Mouse (Mus musculus): ENCODE measurements around the gene Calcrl. TPM values are rescaled to one million over a fixed set of nuclear protein-coding genes. Genes with fewer than 3 reads are reported as not detected.

The Calcrl gene
- polyA plus RNA-seq, 1 experiment from 2014 or later: 23.3 TPM

DNA sequence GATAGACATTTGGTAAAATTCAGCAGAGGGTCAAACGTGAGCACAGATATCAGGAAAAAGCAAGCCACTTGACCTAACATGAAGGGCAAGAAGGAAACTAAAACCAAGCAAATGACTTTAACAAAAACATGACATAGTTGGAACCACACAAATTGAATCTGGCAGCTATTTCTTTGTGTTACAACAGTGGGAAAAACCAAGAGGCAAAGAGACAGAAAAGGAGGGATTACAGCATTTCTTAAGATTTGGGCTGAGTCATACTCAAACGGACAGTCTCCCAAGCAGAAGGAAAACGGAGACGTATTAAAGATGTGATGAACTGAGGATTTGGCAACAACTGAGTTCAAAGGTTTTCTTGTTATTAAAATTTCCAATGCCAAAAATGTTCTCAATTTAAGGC is 88.9 kb downstream of the Calcrl start:
- no peaks in the 10 kb centered on the region for H3K9me3 ChIP-seq (ENCODE audit: control insufficient read depth, low read length)
- no peaks in the 10 kb centered on the region for H3K4me1 ChIP-seq (ENCODE audit: control insufficient read depth, insufficient read depth, low read length)
- H3K4me3 ChIP-seq (ENCODE audit: low read depth, low read length): no peak overlapping the region
- no peak overlapping the region for H3K9ac ChIP-seq (ENCODE audit: low read depth, low read length)
- H3K27me3 ChIP-seq (replicated peaks; ENCODE audit: control insufficient read depth, insufficient read depth, low read length): no peaks in the 10 kb centered on the region
- H3K27ac ChIP-seq (replicated peaks; ENCODE audit: low read depth, low read length): no peak overlapping the region
- WGBS: 58% methylated on average over 4 of the region's 4 CpGs
- DNase-seq (ENCODE audit: low spot score) (no peak), ATAC-seq (ENCODE audit: low read depth) (no peak)
- H3K4me2 ChIP-seq (ENCODE audit: low read depth, low read length): no peak overlapping the region
- 0 out of 2 replicates have a peak, but pooled peaks cover 4% of the 10 kb centered on the region for H3K36me3 ChIP-seq (ENCODE audit: control insufficient read depth, insufficient read depth, low read length)

DNA sequence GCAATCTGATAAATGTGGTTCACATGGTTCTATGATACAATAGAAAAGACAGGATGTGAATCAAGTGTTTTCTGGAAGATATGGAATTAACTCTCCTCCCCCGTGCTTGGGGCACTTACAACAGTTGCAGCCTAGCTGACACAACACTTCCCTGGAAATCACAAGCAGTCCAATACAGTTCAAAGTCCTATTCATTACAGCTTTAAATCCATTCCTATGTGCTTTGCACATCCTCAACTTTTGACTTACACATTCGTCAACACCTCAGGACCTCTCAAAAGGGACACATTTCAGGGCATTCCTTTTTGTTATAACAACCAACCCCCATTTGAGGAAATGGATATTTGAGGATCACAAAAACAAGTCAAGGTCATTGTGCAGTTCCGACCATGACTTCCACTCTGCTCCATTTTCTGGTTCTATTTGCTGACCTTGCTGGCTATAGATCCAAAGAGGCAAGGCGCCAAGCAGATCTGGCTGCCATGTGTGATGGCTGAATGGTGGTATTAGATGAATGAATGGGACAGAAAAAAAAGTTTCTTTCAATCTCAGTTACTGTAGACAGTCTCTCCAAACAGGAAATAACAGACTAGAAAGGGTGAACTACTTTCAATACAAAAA is 108.9 kb downstream of the Calcrl start:
- Histone ChIP-seq H3K4me3 (ENCODE audit: low read depth, low read length) (no peak overlapping the region), H3K4me2 (ENCODE audit: low read depth, low read length) (no peak overlapping the region), H3K9me3 (ENCODE audit: control insufficient read depth, low read length) (no peaks in the 10 kb centered on the region), H3K27ac (replicated peaks; ENCODE audit: low read depth, low read length) (no peak overlapping the region), H3K4me1 (ENCODE audit: control insufficient read depth, insufficient read depth, low read length) (no peaks in the 10 kb centered on the region), H3K9ac (ENCODE audit: low read depth, low read length) (no peak overlapping the region), H3K27me3 (replicated peaks; ENCODE audit: control insufficient read depth, insufficient read depth, low read length) (no peaks in the 10 kb centered on the region), H3K36me3 (ENCODE audit: control insufficient read depth, insufficient read depth, low read length) (no peaks in the 10 kb centered on the region)
- WGBS: 64% methylated on average over 4 of the region's 4 CpGs
- ATAC-seq (ENCODE audit: low read depth): no peak
- no peak for DNase-seq (ENCODE audit: low spot score)

GRCm38 (mm10) chr2:84296517-84296916 is 128.7 kb downstream of the Calcrl start:
- H3K9me3 ChIP-seq (ENCODE audit: control insufficient read depth, low read length): no peaks in the 10 kb centered on the region
- no peak overlapping the region for H3K4me2 ChIP-seq (ENCODE audit: low read depth, low read length)
- H3K4me1 ChIP-seq (ENCODE audit: control insufficient read depth, insufficient read depth, low read length): 0 out of 2 replicates have a peak, but pooled peaks cover 4% of the 10 kb centered on the region
- no peak for ATAC-seq (ENCODE audit: low read depth)
- H3K27ac ChIP-seq (replicated peaks; ENCODE audit: low read depth, low read length): no peak overlapping the region
- H3K9ac ChIP-seq (ENCODE audit: low read depth, low read length): no peak overlapping the region
- no peak overlapping the region for H3K4me3 ChIP-seq (ENCODE audit: low read depth, low read length)
- DNase-seq (ENCODE audit: low spot score): no peak
- no peaks in the 10 kb centered on the region for H3K27me3 ChIP-seq (replicated peaks; ENCODE audit: control insufficient read depth, insufficient read depth, low read length)
- H3K36me3 ChIP-seq (ENCODE audit: control insufficient read depth, insufficient read depth, low read length): no peaks in the 10 kb centered on the region
- 42% methylated on average over 5 of the region's 5 CpGs for WGBS

DNA sequence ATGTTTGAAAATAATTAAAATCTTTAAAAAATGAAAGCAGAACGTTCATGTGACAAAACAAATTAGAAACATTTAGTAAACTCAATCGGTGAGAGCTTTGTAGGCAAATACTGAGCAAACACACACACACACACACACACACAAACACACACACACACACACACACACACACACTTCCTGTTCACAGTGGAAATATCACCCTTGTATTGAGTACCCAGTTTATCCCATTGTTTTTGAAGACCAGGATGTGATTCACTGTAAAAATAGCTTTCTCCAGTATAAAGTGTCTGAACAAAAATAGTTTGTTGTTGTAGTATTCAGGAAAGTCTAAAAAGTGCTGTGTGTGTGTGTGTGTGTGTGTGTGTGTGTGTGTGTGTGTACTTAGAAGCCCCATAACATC is 130.1 kb downstream of the Calcrl start:
- Histone ChIP-seq H3K27me3 (replicated peaks; ENCODE audit: control insufficient read depth, insufficient read depth, low read length) (no peaks in the 10 kb centered on the region), H3K36me3 (ENCODE audit: control insufficient read depth, insufficient read depth, low read length) (no peaks in the 10 kb centered on the region), H3K27ac (replicated peaks; ENCODE audit: low read depth, low read length) (no peak overlapping the region), H3K9me3 (ENCODE audit: control insufficient read depth, low read length) (no peaks in the 10 kb centered on the region), H3K9ac (ENCODE audit: low read depth, low read length) (no peak overlapping the region), H3K4me1 (ENCODE audit: control insufficient read depth, insufficient read depth, low read length) (0 out of 2 replicates have a peak, but pooled peaks cover 4% of the 10 kb centered on the region), H3K4me3 (ENCODE audit: low read depth, low read length) (no peak overlapping the region), H3K4me2 (ENCODE audit: low read depth, low read length) (no peak overlapping the region)
- 66% methylated on average over 2 of the region's 2 CpGs for WGBS
- no peak for ATAC-seq (ENCODE audit: low read depth)
- DNase-seq (ENCODE audit: low spot score): no peak

DNA sequence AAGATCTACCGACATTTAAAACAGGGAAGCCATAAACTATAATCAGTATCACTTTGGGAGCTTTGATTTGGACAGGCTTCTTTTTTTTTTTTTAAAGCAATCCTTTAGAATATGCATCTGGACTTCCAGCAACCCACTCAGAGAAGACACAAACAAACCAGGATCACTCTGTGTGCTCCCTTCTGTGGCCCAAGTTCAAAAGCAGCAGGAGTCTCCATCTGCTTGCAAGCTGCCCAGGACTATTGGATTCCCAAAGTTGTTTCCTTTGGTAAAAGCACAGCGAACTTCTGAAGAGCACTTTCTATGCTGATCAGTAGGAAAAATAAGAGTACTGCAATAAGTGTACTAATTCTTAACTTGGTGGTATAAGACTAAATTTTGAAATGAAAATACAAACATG is 130.6 kb downstream of the Calcrl start:
- H3K27ac ChIP-seq (replicated peaks; ENCODE audit: low read depth, low read length): no peak overlapping the region
- H3K9ac ChIP-seq (ENCODE audit: low read depth, low read length): no peak overlapping the region
- no peak overlapping the region for H3K4me2 ChIP-seq (ENCODE audit: low read depth, low read length)
- H3K4me1 ChIP-seq (ENCODE audit: control insufficient read depth, insufficient read depth, low read length): 0 out of 2 replicates have a peak, but pooled peaks cover 4% of the 10 kb centered on the region
- 44% methylated on average over 2 of the region's 2 CpGs for WGBS
- H3K36me3 ChIP-seq (ENCODE audit: control insufficient read depth, insufficient read depth, low read length): no peaks in the 10 kb centered on the region
- H3K4me3 ChIP-seq (ENCODE audit: low read depth, low read length): no peak overlapping the region
- H3K27me3 ChIP-seq (replicated peaks; ENCODE audit: control insufficient read depth, insufficient read depth, low read length): no peaks in the 10 kb centered on the region
- ATAC-seq (ENCODE audit: low read depth): no peak
- no peaks in the 10 kb centered on the region for H3K9me3 ChIP-seq (ENCODE audit: control insufficient read depth, low read length)
- DNase-seq (ENCODE audit: low spot score): no peak

DNA sequence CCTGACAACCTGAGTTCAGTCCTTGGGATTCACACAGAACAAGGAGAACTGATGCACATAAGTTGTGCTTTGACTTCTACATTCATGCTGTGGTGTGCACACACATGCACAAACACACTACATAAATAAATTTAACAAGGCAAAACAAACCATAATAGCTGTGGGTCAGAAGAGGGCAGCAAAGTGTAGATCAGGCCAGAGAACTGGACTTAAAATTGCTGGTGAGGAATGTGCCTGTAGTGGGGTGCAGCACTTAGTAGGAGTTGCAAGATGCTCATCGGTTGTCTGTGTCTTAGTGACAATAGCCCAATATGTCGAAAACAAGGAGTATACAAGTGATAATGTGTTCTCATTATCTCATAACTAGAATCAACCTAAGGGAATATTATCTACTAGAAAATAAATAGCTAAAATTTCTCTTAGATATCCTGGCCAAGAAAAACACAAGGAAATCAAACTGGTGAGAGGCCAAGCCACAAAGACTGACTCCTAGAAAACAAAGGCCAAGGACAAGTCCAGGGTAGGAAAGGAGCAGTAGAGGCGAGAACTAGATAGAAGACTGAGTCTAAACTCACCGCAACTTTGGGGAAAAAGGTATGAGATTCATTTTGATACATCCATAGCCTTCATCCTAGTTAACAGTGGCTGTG is 132.7 kb downstream of the Calcrl start:
- ATAC-seq (ENCODE audit: low read depth) (no peak), DNase-seq (ENCODE audit: low spot score) (no peak)
- H3K9me3 ChIP-seq (ENCODE audit: control insufficient read depth, low read length): no peaks in the 10 kb centered on the region
- no peak overlapping the region for H3K4me2 ChIP-seq (ENCODE audit: low read depth, low read length)
- no peak overlapping the region for H3K9ac ChIP-seq (ENCODE audit: low read depth, low read length)
- WGBS: 89% methylated on average over 4 of the region's 4 CpGs
- no peak overlapping the region for H3K27ac ChIP-seq (replicated peaks; ENCODE audit: low read depth, low read length)
- 0 out of 2 replicates have a peak, but pooled peaks cover 4% of the 10 kb centered on the region for H3K4me1 ChIP-seq (ENCODE audit: control insufficient read depth, insufficient read depth, low read length)
- no peak overlapping the region for H3K4me3 ChIP-seq (ENCODE audit: low read depth, low read length)
- no peaks in the 10 kb centered on the region for H3K36me3 ChIP-seq (ENCODE audit: control insufficient read depth, insufficient read depth, low read length)
- no peaks in the 10 kb centered on the region for H3K27me3 ChIP-seq (replicated peaks; ENCODE audit: control insufficient read depth, insufficient read depth, low read length)

- ATAC-seq (ENCODE audit: low read depth) (no peak), DNase-seq (ENCODE audit: low spot score) (peak; percentile 24)
- Histone ChIP-seq H3K4me3 (ENCODE audit: low read depth, low read length) (no peak overlapping the region), H3K4me1 (ENCODE audit: control insufficient read depth, insufficient read depth, low read length) (no peaks in the 10 kb centered on the region), H3K9ac (ENCODE audit: low read depth, low read length) (no peak overlapping the region), H3K9me3 (ENCODE audit: control insufficient read depth, low read length) (no peaks in the 10 kb centered on the region), H3K36me3 (ENCODE audit: control insufficient read depth, insufficient read depth, low read length) (no peaks in the 10 kb centered on the region), H3K27me3 (replicated peaks; ENCODE audit: control insufficient read depth, insufficient read depth, low read length) (no peaks in the 10 kb centered on the region), H3K27ac (replicated peaks; ENCODE audit: low read depth, low read length) (no peak overlapping the region), H3K4me2 (ENCODE audit: low read depth, low read length) (no peak overlapping the region)
- WGBS: 54% methylated on average over 7 of the region's 7 CpGs
Measured at GRCm38 (mm10) chr2:84288940-84289557, 136.2 kb downstream of the Calcrl start.
